Mouse (Mus musculus) heart, adult 2 months (tissue): ENCODE results near the gene Xrra1.
A peak's percentile ranks its signal among the peaks of the same experiment; 100 is the strongest.

Experiments
- CTCF ChIP-seq: fragments of 200-600 bp; IDR thresholded peaks from 2 replicates; pipeline ENCODE4 v1.8.1; 2022; ENCODE audit warnings: antibody characterized with exemption, mild to moderate bottlenecking, moderate library complexity
- POLR2A ChIP-seq: fragments of 200-500 bp; IDR thresholded peaks from 2 replicates; pipeline ENCODE4 v1.6.1; 2011; ENCODE audit warnings: mild to moderate bottlenecking, low read depth, low read length, control low read depth; ENCODE audit not compliant: insufficient read depth

DNA sequence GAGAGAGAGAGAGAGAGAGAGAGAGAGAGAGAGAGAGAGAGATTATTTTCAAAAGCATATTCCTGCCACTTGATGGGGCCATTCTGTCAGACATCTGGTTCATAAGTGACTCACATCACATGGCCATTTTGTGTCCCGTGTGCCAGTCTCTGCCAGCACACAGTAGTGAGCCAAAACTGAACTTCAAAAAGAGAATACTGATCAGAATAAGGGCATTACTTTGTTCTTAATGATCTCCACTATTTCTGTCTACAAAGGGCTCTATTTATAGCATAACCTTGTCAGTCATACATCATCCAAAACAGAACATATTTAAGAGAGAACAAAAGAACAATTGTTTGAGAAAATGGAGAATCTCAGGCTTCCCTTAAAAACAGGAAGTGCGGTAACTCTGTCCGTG, 32.6 kb downstream of the Xrra1 start:
- TF ChIP-seq CTCF (peak; percentile 32; the same call in 1 of the 2 replicates), POLR2A (no peak)
